Mouse (Mus musculus) cortical plate, adult 2 months (tissue): ENCODE data around the gene Rfxap.

ENCODE experiments used
- CTCF ChIP-seq: fragments of 200-500 bp; IDR thresholded peaks from 2 replicates; pipeline ENCODE4 v1.5.1; 2011; ENCODE audit warnings: mild to moderate bottlenecking, control low read depth, low read length; ENCODE audit not compliant: insufficient read depth; ENCODE audit errors: extremely low read depth
- POLR2A ChIP-seq: fragments of 200-500 bp; IDR thresholded peaks from 2 replicates; pipeline ENCODE4 v1.6.1; 2011; ENCODE audit warnings: mild to moderate bottlenecking, low read length, control low read depth; ENCODE audit not compliant: insufficient read depth; ENCODE audit errors: extremely low read depth

- TF ChIP-seq CTCF, result no peak
- TF ChIP-seq POLR2A, result no peak
These were observed 46.3 kb downstream of the Rfxap start for GRCm38 (mm10) chr3:54761258-54761657.
